Mouse (Mus musculus) bone marrow, adult 2 months (tissue): ENCODE results near the gene Gm21954.

ENCODE experiments used
- CTCF ChIP-seq: fragments of 200-500 bp; IDR thresholded peaks from 2 replicates; pipeline ENCODE4 v1.5.1; 2011; ENCODE audit warnings: low read length, control low read depth; ENCODE audit not compliant: control insufficient read depth, insufficient read depth
- POLR2A ChIP-seq: fragments of 200-500 bp; IDR thresholded peaks from 2 replicates; pipeline ENCODE4 v1.6.1; 2011; ENCODE audit warnings: low read depth, mild to moderate bottlenecking, control low read depth, low read length, borderline replicate concordance; ENCODE audit not compliant: control insufficient read depth

DNA sequence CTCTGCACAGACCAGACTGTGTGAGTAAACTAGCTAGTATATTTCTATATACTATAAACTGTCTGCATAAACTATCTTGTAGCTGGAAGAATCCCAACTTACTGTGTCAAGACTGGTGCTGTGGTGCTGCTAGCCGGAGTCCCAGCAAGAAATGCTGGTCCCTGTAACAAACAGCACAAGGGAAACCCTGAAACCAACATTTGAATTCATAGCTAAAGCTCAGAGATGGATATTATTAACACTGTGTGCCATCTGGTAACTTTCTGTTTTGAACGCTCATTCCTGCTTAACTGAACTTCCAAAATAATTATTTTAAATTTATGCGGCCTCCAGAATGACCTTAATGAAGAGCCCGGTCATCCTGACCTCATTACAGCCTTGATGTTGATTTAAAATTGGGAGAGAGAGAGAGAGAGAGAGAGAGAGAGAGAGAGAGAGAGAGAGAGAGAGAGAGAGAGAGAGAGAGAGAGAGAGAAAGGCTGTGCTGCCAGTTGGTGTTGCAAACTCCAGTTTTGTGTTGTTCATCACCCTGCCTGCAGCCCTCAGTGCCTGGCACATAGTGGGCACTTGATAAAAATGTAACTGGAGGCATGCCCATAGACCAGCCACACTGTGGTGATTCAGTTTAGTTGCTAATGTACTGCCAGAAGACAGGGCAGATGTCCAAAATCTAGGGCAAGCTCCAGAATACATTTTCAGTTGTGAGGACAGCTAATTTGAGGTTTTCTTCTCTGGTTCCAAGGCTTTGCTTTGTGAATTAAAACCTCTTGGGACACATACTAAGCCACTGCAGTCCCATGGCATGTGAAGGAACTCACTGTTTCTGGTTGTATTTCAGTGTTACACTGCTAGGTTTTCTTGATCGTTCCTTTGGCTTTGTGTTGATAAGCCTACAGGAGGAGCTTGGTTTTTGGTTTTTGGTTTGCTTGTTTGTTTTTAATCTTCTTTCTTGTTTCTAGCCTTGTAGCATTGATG, 24.2 kb downstream of the Gm21954 start:
- TF ChIP-seq CTCF (no peak), POLR2A (no peak)
